Mouse (Mus musculus): ENCODE data around the gene Trim17. TPM values are rescaled to one million over a fixed set of nuclear protein-coding genes. Genes with fewer than 3 reads are reported as not detected.

Trim17 gene
- 0.19 to 0.42 TPM (median 0.38 TPM) in 3 of 4 replicates, not detected in the other for total RNA-seq (2023; ENCODE audit: inconsistent age)

DNA sequence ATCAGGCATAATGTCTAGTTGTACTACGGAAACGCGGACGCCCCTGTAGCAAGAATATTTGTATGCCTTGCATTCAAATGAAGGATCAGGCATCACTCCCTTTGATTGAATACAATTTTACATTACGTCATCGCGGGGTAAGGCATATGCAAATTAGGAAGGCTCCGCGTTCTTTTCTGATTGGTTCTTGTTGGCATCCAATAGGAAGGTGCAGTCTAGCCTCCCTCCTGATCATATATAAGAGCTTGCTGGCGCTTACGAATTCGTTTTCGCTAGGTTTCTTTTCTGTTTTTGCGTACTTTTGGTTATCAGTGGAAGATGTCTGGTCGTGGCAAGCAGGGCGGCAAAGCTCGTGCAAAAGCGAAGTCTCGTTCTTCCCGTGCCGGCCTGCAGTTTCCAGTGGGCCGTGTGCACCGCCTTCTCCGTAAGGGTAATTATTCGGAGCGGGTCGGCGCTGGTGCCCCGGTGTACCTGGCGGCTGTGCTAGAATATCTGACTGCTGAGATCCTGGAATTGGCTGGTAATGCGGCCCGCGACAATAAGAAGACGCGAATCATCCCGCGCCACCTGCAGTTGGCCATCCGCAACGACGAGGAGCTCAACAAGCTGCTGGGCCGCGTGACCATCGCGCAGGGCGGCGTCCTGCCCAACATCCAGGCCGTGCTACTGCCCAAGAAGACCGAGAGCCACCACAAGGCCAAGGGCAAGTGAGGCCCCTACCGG lies at the start of gene Trim17, which contains the start of gene Hist3h2a:
TSS of gene Trim17 (plus strand) at position 266 of the 723 bp plus-strand sequence.
TSS of gene Hist3h2a (plus strand) at position 266 of the 723 bp plus-strand sequence.

GRCm38 (mm10) chr11:58917745-58918366 lies 36.6 kb upstream of the Trim17 start, which contains the start of gene Btnl10:
Gene Btnl10 (plus strand): TSS chr11:58917908.

DNA sequence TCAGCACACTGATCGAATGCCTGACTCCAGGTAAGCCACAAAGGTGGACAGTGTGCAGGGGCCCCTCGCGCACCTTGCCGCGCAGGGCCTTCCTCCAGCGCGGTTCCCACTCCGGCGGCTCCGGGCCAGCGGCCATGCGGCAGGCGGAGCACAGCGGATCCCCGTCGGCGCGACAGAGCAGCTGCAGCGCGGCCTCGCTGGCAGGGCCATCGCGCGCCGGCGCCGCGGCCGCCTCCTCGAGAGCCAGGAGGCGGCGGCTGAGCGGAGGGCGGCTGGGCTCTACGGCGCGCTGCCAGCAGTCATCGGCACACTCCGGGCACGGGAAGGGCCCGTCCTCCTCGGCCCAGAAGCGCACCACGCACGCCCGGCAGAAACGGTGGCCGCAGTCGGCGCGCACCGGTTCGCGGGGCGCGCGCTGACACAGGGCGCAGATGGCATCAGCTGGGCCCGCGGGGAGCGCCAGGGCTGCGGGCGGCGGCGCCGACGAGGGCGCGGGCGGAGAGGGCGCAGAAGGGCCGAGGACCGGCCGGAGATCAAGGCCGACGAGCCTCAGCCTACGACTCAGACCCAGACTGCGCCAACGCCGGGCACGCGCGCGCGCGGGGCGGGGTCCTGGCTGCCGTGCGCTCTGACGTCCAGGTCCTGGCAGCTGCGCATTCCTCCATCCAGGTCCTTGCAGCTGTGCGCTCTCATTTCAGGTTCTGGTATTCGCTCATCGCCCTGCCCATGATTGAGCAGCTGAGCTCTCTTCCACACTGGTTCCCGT lies 16.0 kb upstream of the Trim17 start, which contains the start of gene Rnf187:
TSS of gene Rnf187 (minus strand) at position 595 of the 766 bp plus-strand sequence.

GRCm38 (mm10) chr11:58948542-58949479 lies 5.7 kb upstream of the Trim17 start, which contains the start of gene Hist3h2ba:
Gene Hist3h2ba (plus strand): TSS chr11:58948920.

GRCm38 (mm10) chr11:58978027-58978705 lies 23.7 kb downstream of the Trim17 start, which contains the start of gene Trim11:
Gene Trim11 (plus strand): TSS chr11:58978093.

Other genes starting within 250 kb of the Trim17 start
- gene Olfr318, start 230.7 kb upstream of the Trim17 start, total RNA-seq (2023; ENCODE audit: inconsistent age) = 0.58 to 0.96 TPM (median 0.68 TPM) in 4 replicates
- gene Olfr317, start 215.5 kb upstream of the Trim17 start, total RNA-seq (2023; ENCODE audit: inconsistent age) = not detected in 4 replicates
- not detected in 4 replicates for gene Olfr316, start 202.0 kb upstream of the Trim17 start, total RNA-seq (2023; ENCODE audit: inconsistent age)
- gene Olfr315, start 181.5 kb upstream of the Trim17 start, total RNA-seq (2023; ENCODE audit: inconsistent age) = not detected in 4 replicates
- not detected in 4 replicates for gene Olfr314, start 171.7 kb upstream of the Trim17 start, total RNA-seq (2023; ENCODE audit: inconsistent age)
- not detected in 4 replicates for gene Fam183b, start 152.7 kb upstream of the Trim17 start, total RNA-seq (2023; ENCODE audit: inconsistent age)
- gene Olfr313, start 139.7 kb upstream of the Trim17 start, total RNA-seq (2023; ENCODE audit: inconsistent age) = not detected in 4 replicates
- gene Olfr312, start 125.4 kb upstream of the Trim17 start, total RNA-seq (2023; ENCODE audit: inconsistent age) = not detected in 4 replicates
- gene Olfr311, start 115.4 kb upstream of the Trim17 start, total RNA-seq (2023; ENCODE audit: inconsistent age) = not detected in 4 replicates
- gene Gm12258, start 107.5 kb upstream of the Trim17 start, total RNA-seq (2023; ENCODE audit: inconsistent age) = 5.2 to 6.3 TPM (median 5.6 TPM) in 4 replicates
- gene 2810021J22Rik, start 87.5 kb upstream of the Trim17 start, total RNA-seq (2023; ENCODE audit: inconsistent age) = 9.2 to 14.4 TPM (median 12.3 TPM) in 4 replicates
- 10.5 to 13.6 TPM (median 12.3 TPM) in 4 replicates for gene Zfp39, start 50.5 kb upstream of the Trim17 start, total RNA-seq (2023; ENCODE audit: inconsistent age)
- not detected in 4 replicates for gene Btnl10, start 36.8 kb upstream of the Trim17 start, total RNA-seq (2023; ENCODE audit: inconsistent age)
- gene Rnf187, start 15.8 kb upstream of the Trim17 start, total RNA-seq (2023; ENCODE audit: inconsistent age) = 125 to 135 TPM (median 129 TPM) in 4 replicates
- 15.9 to 25.1 TPM (median 21.4 TPM) in 4 replicates for gene Hist3h2ba, start 5.8 kb upstream of the Trim17 start, total RNA-seq (2023; ENCODE audit: inconsistent age)
- 63.1 to 74.2 TPM (median 70.1 TPM) in 4 replicates for gene Hist3h2a, start within 50 bp of the Trim17 start, total RNA-seq (2023; ENCODE audit: inconsistent age)
- 117 to 129 TPM (median 123 TPM) in 4 replicates for gene Trim11, start 23.4 kb downstream of the Trim17 start, total RNA-seq (2023; ENCODE audit: inconsistent age)
- gene Obscn, start 181.7 kb downstream of the Trim17 start, total RNA-seq (2023; ENCODE audit: inconsistent age) = 0.15 to 0.51 TPM (median 0.42 TPM) in 4 replicates
- gene Iba57, start 209.1 kb downstream of the Trim17 start, total RNA-seq (2023; ENCODE audit: inconsistent age) = 32.2 to 40.6 TPM (median 34.8 TPM) in 4 replicates
- not detected in 4 replicates for gene Gjc2, start 228.5 kb downstream of the Trim17 start, total RNA-seq (2023; ENCODE audit: inconsistent age)
- 30.0 to 37.8 TPM (median 34.6 TPM) in 4 replicates for gene Guk1, start 237.5 kb downstream of the Trim17 start, total RNA-seq (2023; ENCODE audit: inconsistent age)
- 15.0 to 17.5 TPM (median 15.9 TPM) in 4 replicates for gene Mrpl55, start 247.8 kb downstream of the Trim17 start, total RNA-seq (2023; ENCODE audit: inconsistent age)

All from B cell, adult (primary cell).